Mouse (Mus musculus) heart, adult 2 months (tissue): Measurements from ENCODE around the gene Utp3. TPM values are rescaled to one million over a fixed set of nuclear protein-coding genes. Genes with fewer than 3 reads are reported as not detected.
"Not testable (repeated sequence)": the region's sequence is repeated elsewhere in the genome, so short reads cannot be mapped to it uniquely, and the experiment has no call there.

Experiments used
- DNase-seq, 2 experiments: peaks; one replicate each; pipeline ENCODE4 v3.0.0; 2021
- H3K27ac ChIP-seq: fragments of 200-600 bp; 2 replicates; pipeline ENCODE4 v1.8.1; 2022
- H3K27me3 ChIP-seq: fragments of 200-500 bp; 2 replicates; pipeline ENCODE4 v1.6.1; 2012; ENCODE audit warnings: mild to moderate bottlenecking, low read length, inconsistent platforms, mixed read lengths; ENCODE audit not compliant: control insufficient read depth, insufficient read depth
- H3K36me3 ChIP-seq: fragments of 200-500 bp; 2 replicates; pipeline ENCODE4 v1.6.1; 2012; ENCODE audit warnings: low read length, inconsistent platforms; ENCODE audit not compliant: control insufficient read depth, insufficient read depth
- H3K4me1 ChIP-seq: fragments of 200-500 bp; 2 replicates; pipeline ENCODE4 v1.6.1; 2011; ENCODE audit warnings: low read length; ENCODE audit not compliant: control insufficient read depth, insufficient read depth
- H3K4me3 ChIP-seq: fragments of 200-600 bp; 2 replicates; pipeline ENCODE4 v1.8.1; 2022
- H3K79me2 ChIP-seq: fragments of 200-500 bp; replicated peaks from 2 replicates; pipeline ENCODE4 v1.6.1; 2012; ENCODE audit warnings: mild to moderate bottlenecking, inconsistent platforms, low read length, moderate library complexity, mixed read lengths; ENCODE audit not compliant: control insufficient read depth, insufficient read depth
- H3K9ac ChIP-seq: fragments of 200-500 bp; 2 replicates; pipeline ENCODE4 v1.6.1; 2012; ENCODE audit warnings: low read depth, mild to moderate bottlenecking, control low read depth, inconsistent platforms, low read length, mixed read lengths
- CTCF ChIP-seq: fragments of 200-600 bp; IDR thresholded peaks from 2 replicates; pipeline ENCODE4 v1.8.1; 2022; ENCODE audit warnings: antibody characterized with exemption, mild to moderate bottlenecking, moderate library complexity
- EP300 ChIP-seq: fragments of 200-500 bp; IDR thresholded peaks from 2 replicates; pipeline ENCODE4 v1.6.1; 2011; ENCODE audit warnings: low read depth, low read length, control low read depth; ENCODE audit not compliant: insufficient read depth
- POLR2A ChIP-seq: fragments of 200-500 bp; IDR thresholded peaks from 2 replicates; pipeline ENCODE4 v1.6.1; 2011; ENCODE audit warnings: mild to moderate bottlenecking, low read depth, low read length, control low read depth; ENCODE audit not compliant: insufficient read depth
- WGBS: fragments of 180-500 bp; shearing (Covaris S2); methylation state at CpG from one replicate; pipeline ENCODE4 v1.1.7; 2018; 5-methylcytosine and 5-hydroxymethylcytosine counted together
- intact Hi-C: fragments of 180-260 bp; cut with DNase I; formaldehyde crosslinking; loops from one replicate; pipeline ENCODE4 v1.15.1; 2025
- polyA plus RNA-seq: library from polyadenylated mRNA; depleted of rRNA; stranded (reverse); fragments of >200 nt; gene quantifications from 2 replicates; pipeline ENCODE4 v1.2.3, GENCODE M21; 2012
- total RNA-seq, 2 experiments: library from RNA; stranded (reverse); gene quantifications; 2 replicates each; pipeline ENCODE4 v1.2.3; 2021

Utp3 gene
- total and polyA plus RNA-seq, 3 experiments, result 6.9 to 22.7 (median 19.9) TPM

- Histone ChIP-seq H3K4me1 (no peaks in the 10 kb centered on the region), H3K36me3 (no peaks in the 10 kb centered on the region), H3K27ac (no peak overlapping the region), H3K9ac (no peak overlapping the region), H3K79me2 (no peaks in the 10 kb centered on the region), H3K27me3 (no peaks in the 10 kb centered on the region), H3K4me3 (no peak overlapping the region)
- 49% methylated on average over 3 of the region's 3 CpGs for WGBS
- TF ChIP-seq POLR2A (no peak), EP300 (no peak), CTCF (no peak)
- intact Hi-C loops, result no loop called here
- no peak for DNase-seq
Measured at GRCm38 (mm10) chr5:88534697-88535096, 19.6 kb upstream of the Utp3 start.

GRCm38 (mm10) chr5:88540845-88541244 lies 13.4 kb upstream of the Utp3 start:
- Histone ChIP-seq H3K27me3 (no peaks in the 10 kb centered on the region), H3K4me3 (no peak overlapping the region), H3K27ac (no peak overlapping the region), H3K4me1 (no peaks in the 10 kb centered on the region; the same call in 1 of the 2 replicates), H3K79me2 (no peaks in the 10 kb centered on the region), H3K36me3 (no peaks in the 10 kb centered on the region), H3K9ac (no peak overlapping the region)
- TF ChIP-seq CTCF (no peak), POLR2A (no peak), EP300 (no peak)
- no peak for DNase-seq
- intact Hi-C loops, result no loop called here

- H3K27me3 ChIP-seq, result no peaks in the 10 kb centered on the region
- no peaks in the 10 kb centered on the region for H3K79me2 ChIP-seq
- TF ChIP-seq EP300 (no peak), CTCF (peak; percentile 87)
- H3K9ac ChIP-seq, result no peak overlapping the region
- no peaks in the 10 kb centered on the region; the same call in 1 of the 2 replicates for H3K4me1 ChIP-seq
- intact Hi-C loops, result no loop called here
- 49% methylated on average over 5 of the region's 5 CpGs for WGBS
- peak in 1 of 2 experiments; percentile 24 for DNase-seq
- no peak overlapping the region for H3K27ac ChIP-seq
- H3K36me3 ChIP-seq, result no peaks in the 10 kb centered on the region
- H3K4me3 ChIP-seq, result no peak overlapping the region
Measured at GRCm38 (mm10) chr5:88542651-88543282, 11.5 kb upstream of the Utp3 start.

GRCm38 (mm10) chr5:88544411-88544810 lies 9.9 kb upstream of the Utp3 start:
- H3K27me3 ChIP-seq, intact Hi-C loops, H3K9ac ChIP-seq: not testable (repeated sequence)

GRCm38 (mm10) chr5:88545536-88545935 lies 8.7 kb upstream of the Utp3 start:
- TF ChIP-seq POLR2A (no peak), EP300 (no peak), CTCF (no peak)
- no peak for DNase-seq
- H3K9ac ChIP-seq, result no peak overlapping the region

More at GRCm38 (mm10) chr5:88544411-88544810, 9.9 kb upstream of the Utp3 start:
- not testable (repeated sequence) for H3K36me3 ChIP-seq, H3K4me1 ChIP-seq, H3K4me3 ChIP-seq, H3K79me2 ChIP-seq, H3K27ac ChIP-seq, DNase-seq
- WGBS, result 79% methylated on average over 1 of the region's 1 CpGs

GRCm38 (mm10) chr5:88553271-88554085 lies 784 bp upstream of the Utp3 start:
- WGBS, result 3% methylated on average over 29 of the region's 29 CpGs
- intact Hi-C loops, result no loop called here
- DNase-seq, result no peak
- H3K4me3 ChIP-seq, result peak overlapping the region; percentile 72
- TF ChIP-seq POLR2A (no peak), CTCF (no peak), EP300 (no peak)
- peaks cover 3% of the 10 kb centered on the region; the same call in 1 of the 2 replicates for H3K4me1 ChIP-seq
- no peaks in the 10 kb centered on the region for H3K27me3 ChIP-seq
- peak overlapping the region; percentile 99 for H3K27ac ChIP-seq
- peaks cover 13% of the 10 kb centered on the region for H3K36me3 ChIP-seq
- peak overlapping the region; percentile 71 for H3K9ac ChIP-seq
- H3K79me2 ChIP-seq, result peaks cover 3% of the 10 kb centered on the region; the same call in 1 of the 2 replicates

More at GRCm38 (mm10) chr5:88545536-88545935, 8.7 kb upstream of the Utp3 start:
- no peak overlapping the region for H3K27ac ChIP-seq
- intact Hi-C loops, result no loop called here
- no peak overlapping the region for H3K4me3 ChIP-seq
- WGBS, result 71% methylated on average over 7 of the region's 7 CpGs
- H3K27me3 ChIP-seq, result no peaks in the 10 kb centered on the region
- H3K36me3 ChIP-seq, result no peaks in the 10 kb centered on the region
- H3K79me2 ChIP-seq, result no peaks in the 10 kb centered on the region
- H3K4me1 ChIP-seq, result no peaks in the 10 kb centered on the region; the same call in 1 of the 2 replicates
